Mouse (Mus musculus): ENCODE measurements around the gene Rab8b. TPM values are rescaled to one million over a fixed set of nuclear protein-coding genes. Genes with fewer than 3 reads are reported as not detected.
"Not testable (repeated sequence)": the region's sequence is repeated elsewhere in the genome, so short reads cannot be mapped to it uniquely, and the experiment has no call there.

The Rab8b gene
- polyA plus RNA-seq, 1 experiment from 2014 or later: 289 TPM

DNA sequence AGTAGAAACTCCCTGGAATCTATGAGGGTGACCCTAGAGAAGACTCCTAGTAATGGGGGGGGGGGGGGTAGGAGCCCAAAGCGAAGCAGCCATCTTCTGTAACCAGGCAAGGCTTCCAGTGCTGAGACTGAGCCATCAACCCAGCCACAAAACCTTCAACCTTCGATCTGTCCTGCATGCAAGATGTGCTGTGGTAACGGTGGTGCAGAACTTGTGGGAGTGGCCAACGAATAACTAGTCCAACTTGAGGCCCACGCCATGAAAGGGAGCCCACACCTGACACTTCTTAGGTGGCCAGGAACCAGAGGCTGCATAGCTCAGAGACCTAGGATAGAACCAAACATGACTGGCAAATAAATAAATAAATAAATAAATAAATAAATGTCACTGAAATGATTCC lies 8.8 kb downstream of the Rab8b start:
- H3K36me3 ChIP-seq (ENCODE audit: inconsistent target): 0 out of 2 replicates have a peak, but pooled peaks cover 20% of the 10 kb centered on the region
- WGBS (ENCODE audit: missing documents): 63% methylated on average over 4 of the region's 5 CpGs
- no peak overlapping the region for H3K27ac ChIP-seq
- H3K79me2 ChIP-seq (ENCODE audit: inconsistent target): peaks cover 100% of the 10 kb centered on the region
- no peak overlapping the region for H3K4me3 ChIP-seq (ENCODE audit: inconsistent target)

DNA sequence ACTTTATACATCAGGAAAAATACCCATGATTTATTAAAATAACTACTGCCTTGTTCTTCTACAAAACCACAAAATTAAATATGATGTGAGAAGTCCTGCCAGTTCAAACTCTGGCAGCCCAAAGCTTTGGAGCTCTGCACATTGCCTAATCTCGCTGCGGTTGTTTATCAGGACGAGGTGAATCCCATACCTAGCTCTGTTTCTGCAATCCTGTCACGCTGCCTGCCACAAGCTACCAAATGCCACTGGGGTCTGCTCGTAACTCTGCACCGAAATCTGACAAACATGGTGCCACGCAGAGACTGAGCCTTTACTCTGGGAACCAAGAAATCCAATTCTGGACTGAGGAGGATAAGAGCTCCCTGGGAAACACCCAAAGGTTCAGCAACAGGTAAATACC lies 9.6 kb downstream of the Rab8b start:
- H3K27ac ChIP-seq: peak overlapping the region; percentile 45; the same call in 1 of the 2 replicates
- peaks cover 100% of the 10 kb centered on the region for H3K79me2 ChIP-seq (ENCODE audit: inconsistent target)
- H3K36me3 ChIP-seq (ENCODE audit: inconsistent target): 0 out of 2 replicates have a peak, but pooled peaks cover 18% of the 10 kb centered on the region
- WGBS (ENCODE audit: missing documents): 58% methylated on average over 7 of the region's 7 CpGs
- H3K4me3 ChIP-seq (ENCODE audit: inconsistent target): no peak overlapping the region

- Histone ChIP-seq H3K27ac (peak overlapping the region; percentile 94), H3K79me2 (ENCODE audit: inconsistent target) (peaks cover 100% of the 10 kb centered on the region), H3K36me3 (ENCODE audit: inconsistent target) (peaks cover 19% of the 10 kb centered on the region), H3K4me3 (ENCODE audit: inconsistent target) (no peak overlapping the region)
- WGBS (ENCODE audit: missing documents): 20% methylated on average over 5 of the region's 5 CpGs
These were observed 11.6 kb downstream of the Rab8b start for GRCm38 (mm10) chr9:66907746-66908397.

- WGBS (ENCODE audit: missing documents): 80% methylated on average over 8 of the region's 8 CpGs
- H3K27ac ChIP-seq: peak overlapping the region; percentile 94
These were observed 12.4 kb downstream of the Rab8b start for GRCm38 (mm10) chr9:66907126-66907525.

GRCm38 (mm10) chr9:66905990-66906389 lies 13.5 kb downstream of the Rab8b start:
- WGBS (ENCODE audit: missing documents): 95% methylated on average over 9 of the region's 9 CpGs
- Histone ChIP-seq H3K79me2 (ENCODE audit: inconsistent target) (peaks cover 100% of the 10 kb centered on the region), H3K4me3 (ENCODE audit: inconsistent target) (no peak overlapping the region), H3K36me3 (ENCODE audit: inconsistent target) (peaks cover 19% of the 10 kb centered on the region), H3K27ac (peak overlapping the region; percentile 94; the same call in 1 of the 2 replicates)

More at GRCm38 (mm10) chr9:66907126-66907525, 12.4 kb downstream of the Rab8b start:
- Histone ChIP-seq H3K79me2 (ENCODE audit: inconsistent target) (peaks cover 100% of the 10 kb centered on the region), H3K36me3 (ENCODE audit: inconsistent target) (peaks cover 18% of the 10 kb centered on the region), H3K4me3 (ENCODE audit: inconsistent target) (no peak overlapping the region)

DNA sequence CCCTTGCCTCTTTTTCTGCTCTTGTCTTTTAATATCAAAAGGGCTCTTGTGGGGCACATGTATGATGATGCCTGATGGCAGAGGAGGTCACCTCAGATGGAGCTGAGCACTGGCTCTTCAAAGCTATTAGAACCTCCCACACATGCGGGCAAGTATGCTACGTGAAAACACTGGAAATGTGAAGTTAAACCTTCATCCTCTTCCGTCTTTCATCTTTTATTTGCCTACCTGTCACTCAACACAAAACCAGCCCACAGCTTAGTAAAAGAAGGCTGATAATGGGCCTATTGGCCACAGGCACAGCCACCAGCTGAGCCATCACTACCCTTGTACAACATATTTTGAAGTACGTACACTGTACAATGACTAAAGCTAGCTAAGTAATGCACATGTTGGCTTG lies 20.0 kb downstream of the Rab8b start:
- H3K36me3 ChIP-seq (ENCODE audit: inconsistent target): peaks cover 25% of the 10 kb centered on the region
- 97% methylated on average over 4 of the region's 4 CpGs for WGBS (ENCODE audit: missing documents)
- H3K79me2 ChIP-seq (ENCODE audit: inconsistent target): peaks cover 98% of the 10 kb centered on the region
- no peak overlapping the region for H3K4me3 ChIP-seq (ENCODE audit: inconsistent target)
- H3K27ac ChIP-seq: no peak overlapping the region

- no peak overlapping the region for H3K27ac ChIP-seq
- WGBS (ENCODE audit: missing documents): 43% methylated on average over 2 of the region's 2 CpGs
- peaks cover 25% of the 10 kb centered on the region for H3K36me3 ChIP-seq (ENCODE audit: inconsistent target)
- H3K79me2 ChIP-seq (ENCODE audit: inconsistent target): peaks cover 98% of the 10 kb centered on the region
- H3K4me3 ChIP-seq (ENCODE audit: inconsistent target): no peak overlapping the region
These were observed 20.4 kb downstream of the Rab8b start for GRCm38 (mm10) chr9:66899072-66899471.

- Histone ChIP-seq H3K27ac (peak overlapping the region; percentile 94; the same call in 1 of the 2 replicates), H3K36me3 (ENCODE audit: inconsistent target) (peaks cover 17% of the 10 kb centered on the region), H3K4me3 (ENCODE audit: inconsistent target) (no peak overlapping the region), H3K79me2 (ENCODE audit: inconsistent target) (peaks cover 98% of the 10 kb centered on the region)
- 53% methylated on average over 4 of the region's 6 CpGs for WGBS (ENCODE audit: missing documents)
These were observed 21.6 kb downstream of the Rab8b start for GRCm38 (mm10) chr9:66897851-66898250.

- Histone ChIP-seq H3K79me2 (ENCODE audit: inconsistent target) (peaks cover 98% of the 10 kb centered on the region), H3K36me3 (ENCODE audit: inconsistent target) (peaks cover 9% of the 10 kb centered on the region; the same call in 1 of the 2 replicates), H3K27ac (peak overlapping the region; percentile 94), H3K4me3 (ENCODE audit: inconsistent target) (no peak overlapping the region)
- WGBS (ENCODE audit: missing documents): 92% methylated on average over 6 of the region's 6 CpGs
These were observed 22.5 kb downstream of the Rab8b start for GRCm38 (mm10) chr9:66896951-66897350.

DNA sequence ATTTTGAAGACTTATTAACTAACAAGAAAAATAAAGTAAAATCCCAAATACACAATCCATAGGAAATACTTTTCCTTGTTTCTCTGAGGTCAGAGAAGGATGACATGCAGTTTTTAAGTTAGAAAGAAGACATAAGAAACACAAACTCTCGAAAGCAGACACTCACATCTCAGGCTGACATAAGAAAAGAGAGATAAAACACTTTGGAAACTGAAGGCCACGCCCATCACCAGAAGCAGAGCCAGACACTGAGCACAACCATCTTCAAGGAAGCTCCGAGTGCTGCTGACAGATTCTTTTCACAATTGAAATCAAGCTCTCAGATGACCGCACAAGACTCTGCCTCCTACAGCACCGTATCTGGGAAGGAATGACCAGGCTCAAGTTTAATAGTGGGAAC lies 23.5 kb downstream of the Rab8b start:
- H3K36me3 ChIP-seq (ENCODE audit: inconsistent target): peaks cover 7% of the 10 kb centered on the region; the same call in 1 of the 2 replicates
- WGBS (ENCODE audit: missing documents): 81% methylated on average over 5 of the region's 5 CpGs
- H3K27ac ChIP-seq: peak overlapping the region; percentile 94
- no peak overlapping the region for H3K4me3 ChIP-seq (ENCODE audit: inconsistent target)
- H3K79me2 ChIP-seq (ENCODE audit: inconsistent target): peaks cover 98% of the 10 kb centered on the region

- peaks cover 98% of the 10 kb centered on the region for H3K79me2 ChIP-seq (ENCODE audit: inconsistent target)
- no peak overlapping the region for H3K4me3 ChIP-seq (ENCODE audit: inconsistent target)
- H3K36me3 ChIP-seq (ENCODE audit: inconsistent target): peaks cover 7% of the 10 kb centered on the region; the same call in 1 of the 2 replicates
- peak overlapping the region; percentile 94 for H3K27ac ChIP-seq
- 13% methylated on average over 10 of the region's 10 CpGs for WGBS (ENCODE audit: missing documents)
These were observed 24.3 kb downstream of the Rab8b start for GRCm38 (mm10) chr9:66895035-66895779.

GRCm38 (mm10) chr9:66894421-66894820 lies 25.1 kb downstream of the Rab8b start:
- Histone ChIP-seq H3K27ac (peak overlapping the region; percentile 94), H3K4me3 (ENCODE audit: inconsistent target) (no peak overlapping the region), H3K79me2 (ENCODE audit: inconsistent target) (peaks cover 98% of the 10 kb centered on the region), H3K36me3 (ENCODE audit: inconsistent target) (peaks cover 7% of the 10 kb centered on the region; the same call in 1 of the 2 replicates)
- 100% methylated on average over 1 of the region's 1 CpGs for WGBS (ENCODE audit: missing documents)

DNA sequence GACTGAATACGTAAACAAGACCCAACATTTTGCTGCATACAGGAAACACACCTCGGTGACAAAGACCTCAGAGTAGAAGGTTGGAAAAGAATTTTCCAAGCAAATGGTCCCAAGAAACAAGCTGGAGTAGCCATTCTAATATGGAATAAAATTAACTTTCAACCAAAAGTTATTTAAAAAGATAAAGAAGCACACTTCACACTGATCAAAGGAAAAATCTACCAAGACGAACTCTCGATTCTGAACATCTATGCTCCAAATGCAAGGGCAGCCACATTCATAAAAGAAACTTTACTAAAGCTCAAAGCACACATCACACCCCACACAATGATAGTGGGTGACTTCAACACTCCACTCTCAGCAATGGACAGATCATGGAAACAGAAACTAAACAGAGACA lies 27.0 kb downstream of the Rab8b start:
- WGBS (ENCODE audit: missing documents): 100% methylated on average over 3 of the region's 4 CpGs
- H3K79me2 ChIP-seq (ENCODE audit: inconsistent target): peaks cover 98% of the 10 kb centered on the region
- H3K4me3 ChIP-seq (ENCODE audit: inconsistent target); H3K36me3 ChIP-seq (ENCODE audit: inconsistent target); H3K27ac ChIP-seq: not testable (repeated sequence)

GRCm38 (mm10) chr9:66887960-66888610 lies 31.4 kb downstream of the Rab8b start:
- Histone ChIP-seq H3K4me3 (ENCODE audit: inconsistent target) (no peak overlapping the region), H3K79me2 (ENCODE audit: inconsistent target) (peaks cover 97% of the 10 kb centered on the region), H3K27ac (peak overlapping the region; percentile 99), H3K36me3 (ENCODE audit: inconsistent target) (no peaks in the 10 kb centered on the region)
- WGBS (ENCODE audit: missing documents): 18% methylated on average over 4 of the region's 6 CpGs
